Mouse (Mus musculus) effector memory CD4-positive, alpha-beta T cell, adult 7 months (primary cell): ENCODE results near the gene Cdkn1b. TPM values are rescaled to one million over a fixed set of nuclear protein-coding genes. Genes with fewer than 3 reads are reported as not detected.

ENCODE experiments used
- polyA plus RNA-seq: library from polyadenylated mRNA; unstranded; fragments of 100-300 nt; shearing (Covaris generic); gene quantifications from one replicate; pipeline ENCODE4 v1.2.1, GENCODE M21; 2017

Gene Cdkn1b
- 39.5 TPM for polyA plus RNA-seq

GRCm38 (mm10) chr6:134920190-134921013 lies at the start of gene Cdkn1b:
Cdkn1b (plus strand) TSS chr6:134920401.

GRCm38 (mm10) chr6:134898095-134898965 lies 21.9 kb upstream of the Cdkn1b start, which contains the start of gene Gpr19:
Gpr19 (minus strand) TSS chr6:134898578.

Other genes starting within 250 kb of the Cdkn1b start
- gene Dusp16, start 127.8 kb upstream of the Cdkn1b start, polyA plus RNA-seq = 10.7 TPM
- 11.6 TPM for gene Crebl2, start 90.2 kb upstream of the Cdkn1b start, polyA plus RNA-seq
- 6.9 TPM for gene Gpr19, start 21.8 kb upstream of the Cdkn1b start, polyA plus RNA-seq
- not detected for gene Apold1, start 61.3 kb downstream of the Cdkn1b start, polyA plus RNA-seq
- gene Ddx47, start 91.2 kb downstream of the Cdkn1b start, polyA plus RNA-seq = 119 TPM
- 2.0 TPM for gene Gprc5a, start 145.2 kb downstream of the Cdkn1b start, polyA plus RNA-seq
- gene Gprc5d, start 197.9 kb downstream of the Cdkn1b start, polyA plus RNA-seq = not detected